Mouse (Mus musculus) limb, embryonic 11.5 days (tissue): ENCODE data around the gene Cphx3. TPM values are rescaled to one million over a fixed set of nuclear protein-coding genes. Genes with fewer than 3 reads are reported as not detected.
"Not testable (repeated sequence)": the region's sequence is repeated elsewhere in the genome, so short reads cannot be mapped to it uniquely, and the experiment has no call there.

Experiments used
- ATAC-seq: fragments of 200-750 bp; cut with Nextera tagmentation; 2 replicates; pipeline ENCODE4 v1.8.0; 2017; ENCODE audit warnings: low read depth; ENCODE audit not compliant: insufficient number of reproducible peaks, low FRiP score, low TSS enrichment
- DNase-seq: peaks from one replicate; pipeline ENCODE4 v3.0.0-alpha.2; 2015; ENCODE audit warnings: low spot score
- H3K27ac ChIP-seq: fragments of 300-500 bp; sonication (generic); replicated peaks from 2 replicates; pipeline ENCODE4 v1.5.1; 2014; ENCODE audit warnings: low read depth, mild to moderate bottlenecking, low read length
- H3K27me3 ChIP-seq: fragments of 300-500 bp; sonication (generic); 2 replicates; pipeline ENCODE4 v1.6.1; 2014; ENCODE audit warnings: mild to moderate bottlenecking, low read length, mixed read lengths; ENCODE audit not compliant: control insufficient read depth, insufficient read depth
- H3K36me3 ChIP-seq: fragments of 300-500 bp; sonication (generic); 2 replicates; pipeline ENCODE4 v1.6.1; 2014; ENCODE audit warnings: mild to moderate bottlenecking, low read length, moderate library complexity, mixed read lengths; ENCODE audit not compliant: control insufficient read depth, insufficient read depth
- H3K4me1 ChIP-seq: fragments of 300-500 bp; sonication (generic); 2 replicates; pipeline ENCODE4 v1.6.1; 2014; ENCODE audit warnings: low read length, mixed read lengths; ENCODE audit not compliant: control insufficient read depth, insufficient read depth
- H3K4me2 ChIP-seq: fragments of 300-500 bp; sonication (generic); 2 replicates; pipeline ENCODE4 v1.6.1; 2014; ENCODE audit warnings: low read depth, mild to moderate bottlenecking, moderate library complexity; ENCODE audit not compliant: severe bottlenecking
- H3K4me3 ChIP-seq: fragments of 300-500 bp; sonication (generic); 2 replicates; pipeline ENCODE4 v1.5.1; 2014; ENCODE audit warnings: low read depth, low read length
- H3K9ac ChIP-seq: fragments of 300-500 bp; sonication (generic); 2 replicates; pipeline ENCODE4 v1.6.1; 2014; ENCODE audit warnings: mild to moderate bottlenecking, low read length
- H3K9me3 ChIP-seq: fragments of 300-500 bp; sonication (generic); 2 replicates; pipeline ENCODE4 v1.6.1; 2016; ENCODE audit warnings: low read length; ENCODE audit not compliant: control insufficient read depth
- WGBS: fragments of 180-500 bp; shearing (Covaris S2); extraction: QIAGEN DNeasy Blood & Tissue Kit; methylation state at CpG from one replicate; pipeline ENCODE4 v1.1.7; 2014; 5-methylcytosine and 5-hydroxymethylcytosine counted together
- polyA plus RNA-seq: library from polyadenylated mRNA; unstranded; fragments of >200 nt; fragmentation: Nextera tagmentation; extraction: Ambion mirVana; gene quantifications from 2 replicates; pipeline ENCODE4 v1.2.1, GENCODE M21; 2014

Cphx3 gene
- polyA plus RNA-seq, 1 experiment from 2014 or later = not detected

GRCm38 (mm10) chr14:26186638-26187037 lies 104.5 kb downstream of the Cphx3 start:
- H3K4me2 ChIP-seq, H3K4me3 ChIP-seq, H3K27me3 ChIP-seq, H3K4me1 ChIP-seq, H3K9ac ChIP-seq, DNase-seq, ATAC-seq, H3K27ac ChIP-seq, H3K36me3 ChIP-seq, H3K9me3 ChIP-seq: not testable (repeated sequence)
- WGBS = no CpG with 5 or more reads among the region's 9 CpGs

- H3K9me3 ChIP-seq, H3K27me3 ChIP-seq, H3K4me2 ChIP-seq, H3K27ac ChIP-seq, ATAC-seq, H3K4me3 ChIP-seq, H3K36me3 ChIP-seq, H3K4me1 ChIP-seq, H3K9ac ChIP-seq, DNase-seq: not testable (repeated sequence)
- WGBS = no CpG with 5 or more reads among the region's 8 CpGs
These were observed 106.3 kb downstream of the Cphx3 start for GRCm38 (mm10) chr14:26188361-26188760.

- not testable (repeated sequence) for ATAC-seq, H3K4me2 ChIP-seq, H3K4me1 ChIP-seq, H3K9me3 ChIP-seq, H3K27me3 ChIP-seq, H3K36me3 ChIP-seq, H3K9ac ChIP-seq, H3K4me3 ChIP-seq, H3K27ac ChIP-seq, DNase-seq
- WGBS = no CpG with 5 or more reads among the region's 3 CpGs
These were observed 115.8 kb downstream of the Cphx3 start for GRCm38 (mm10) chr14:26197851-26198250.

- not testable (repeated sequence) for H3K4me2 ChIP-seq, H3K4me1 ChIP-seq, DNase-seq, H3K9ac ChIP-seq, H3K27ac ChIP-seq, H3K9me3 ChIP-seq, H3K27me3 ChIP-seq, H3K36me3 ChIP-seq, H3K4me3 ChIP-seq
- WGBS = no CpG with 5 or more reads among the region's 44 CpGs
- ATAC-seq = peak; percentile 39; the same call in 1 of the 2 replicates
These were observed 124.3 kb downstream of the Cphx3 start for GRCm38 (mm10) chr14:26206197-26206925.

- H3K4me3 ChIP-seq, H3K9me3 ChIP-seq, H3K27ac ChIP-seq, DNase-seq, H3K4me2 ChIP-seq, H3K27me3 ChIP-seq, H3K9ac ChIP-seq, ATAC-seq, H3K36me3 ChIP-seq, H3K4me1 ChIP-seq: not testable (repeated sequence)
- WGBS = no CpG with 5 or more reads among the region's 10 CpGs
These were observed 124.8 kb downstream of the Cphx3 start, which contains the start of gene Tmem254b for GRCm38 (mm10) chr14:26206926-26207247. Tmem254b (minus strand) TSS chr14:26207041.

GRCm38 (mm10) chr14:26216233-26217000 lies 134.3 kb downstream of the Cphx3 start:
- not testable (repeated sequence) for H3K9ac ChIP-seq, H3K4me1 ChIP-seq, H3K27ac ChIP-seq, ATAC-seq, H3K4me2 ChIP-seq, DNase-seq, H3K9me3 ChIP-seq, H3K4me3 ChIP-seq, H3K27me3 ChIP-seq, H3K36me3 ChIP-seq
- WGBS = no CpG with 5 or more reads among the region's 5 CpGs

- not testable (repeated sequence) for H3K36me3 ChIP-seq, DNase-seq, H3K4me1 ChIP-seq, H3K27me3 ChIP-seq, H3K27ac ChIP-seq, H3K4me2 ChIP-seq, H3K4me3 ChIP-seq, H3K9ac ChIP-seq, ATAC-seq, H3K9me3 ChIP-seq
- no CpG with 5 or more reads among the region's 2 CpGs for WGBS
These were observed 155.1 kb downstream of the Cphx3 start for GRCm38 (mm10) chr14:26237183-26237582.

GRCm38 (mm10) chr14:26257756-26258617 lies 175.9 kb downstream of the Cphx3 start, which contains the start of gene Duxbl3:
Duxbl3 (plus strand) TSS chr14:26257962.
- not testable (repeated sequence) for H3K9me3 ChIP-seq, H3K27me3 ChIP-seq, H3K4me3 ChIP-seq, H3K27ac ChIP-seq, DNase-seq, H3K4me1 ChIP-seq, H3K4me2 ChIP-seq, H3K9ac ChIP-seq, H3K36me3 ChIP-seq
- no CpG with 5 or more reads among the region's 25 CpGs for WGBS
- ATAC-seq = peak; percentile 88
